Mouse (Mus musculus) cerebellum, adult 2 months (tissue): ENCODE data around the gene Pecr.

Source experiments
- CTCF ChIP-seq: fragments of 200-500 bp; IDR thresholded peaks from 2 replicates; pipeline ENCODE4 v1.5.1; 2011; ENCODE audit warnings: low read depth, mild to moderate bottlenecking, control low read depth, low read length, moderate library complexity, borderline replicate concordance; ENCODE audit not compliant: insufficient read depth
- POLR2A ChIP-seq: fragments of 200-500 bp; IDR thresholded peaks from 2 replicates; pipeline ENCODE4 v1.6.1; 2011; ENCODE audit warnings: low read length, control low read depth, borderline replicate concordance; ENCODE audit not compliant: insufficient read depth

DNA sequence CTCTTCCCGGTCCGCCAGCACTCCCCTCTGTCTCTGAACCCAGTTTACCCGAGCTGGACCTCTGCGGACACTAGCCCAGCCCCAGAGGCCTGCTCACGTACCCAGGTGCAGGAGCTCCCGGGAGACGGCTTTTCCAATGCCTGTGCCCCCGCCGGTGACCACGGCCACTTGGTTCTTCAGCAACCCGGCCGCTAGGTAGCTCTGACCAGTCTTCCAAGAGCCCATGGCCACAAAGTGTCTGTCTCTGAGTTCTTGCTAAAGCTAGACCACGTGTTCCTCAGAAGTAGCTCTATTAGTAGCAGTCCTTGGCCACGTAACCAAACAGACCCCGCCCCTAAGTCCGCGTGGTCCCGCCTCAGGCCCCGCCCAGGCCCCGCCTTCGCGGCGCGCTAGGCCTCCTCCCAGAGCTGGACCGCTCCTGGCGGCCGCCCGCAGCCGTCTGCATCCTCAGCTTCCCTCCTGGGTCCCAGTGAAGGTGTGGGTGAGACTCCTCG lies at the start of gene Pecr, which contains the start of gene Tmem169:
- no peak for TF ChIP-seq CTCF
- TF ChIP-seq POLR2A: peak; percentile 90; the same call in 1 of the 2 replicates
